Mouse (Mus musculus): ENCODE results near the gene Nxph1.

The Nxph1 gene

GRCm38 (mm10) chr6:8970576-8970975 lies 22.3 kb downstream of the Nxph1 start:
- no peak for DNase-seq

- no peak for DNase-seq
Observed at GRCm38 (mm10) chr6:8979237-8979871, 31.1 kb downstream of the Nxph1 start.

GRCm38 (mm10) chr6:8996301-8996943 lies 48.2 kb downstream of the Nxph1 start:
- DNase-seq: no peak

- DNase-seq: no peak
Observed at GRCm38 (mm10) chr6:8997326-8997725, 49.1 kb downstream of the Nxph1 start.

- DNase-seq: no peak
Observed at GRCm38 (mm10) chr6:9002686-9003085, 54.5 kb downstream of the Nxph1 start.

- DNase-seq: no peak
Observed at GRCm38 (mm10) chr6:9026631-9027030, 78.4 kb downstream of the Nxph1 start.

- DNase-seq: no peak
Observed at GRCm38 (mm10) chr6:9027146-9027545, 78.9 kb downstream of the Nxph1 start.

GRCm38 (mm10) chr6:9028501-9028900 lies 80.3 kb downstream of the Nxph1 start:
- no peak for DNase-seq

GRCm38 (mm10) chr6:9039286-9039685 lies 91.1 kb downstream of the Nxph1 start:
- no peak for DNase-seq

- no peak for DNase-seq
Observed at GRCm38 (mm10) chr6:9040991-9041390, 92.8 kb downstream of the Nxph1 start.

GRCm38 (mm10) chr6:9042391-9042790 lies 94.2 kb downstream of the Nxph1 start:
- no peak for DNase-seq

GRCm38 (mm10) chr6:9046815-9047214 lies 98.6 kb downstream of the Nxph1 start:
- no peak for DNase-seq

- DNase-seq: no peak
Observed at GRCm38 (mm10) chr6:9061261-9062105, 113.3 kb downstream of the Nxph1 start.

- DNase-seq: no peak
Observed at GRCm38 (mm10) chr6:9066435-9066834, 118.2 kb downstream of the Nxph1 start.

- no peak for DNase-seq
Observed at GRCm38 (mm10) chr6:9069913-9070312, 121.7 kb downstream of the Nxph1 start.

GRCm38 (mm10) chr6:9076463-9076862 lies 128.2 kb downstream of the Nxph1 start:
- DNase-seq: no peak

GRCm38 (mm10) chr6:9077793-9078689 lies 129.8 kb downstream of the Nxph1 start:
- no peak for DNase-seq

- no peak for DNase-seq
Observed at GRCm38 (mm10) chr6:9083851-9084250, 135.6 kb downstream of the Nxph1 start.

GRCm38 (mm10) chr6:9097345-9097744 lies 149.1 kb downstream of the Nxph1 start:
- no peak for DNase-seq

- no peak for DNase-seq
Observed at GRCm38 (mm10) chr6:9107366-9107765, 159.1 kb downstream of the Nxph1 start.

GRCm38 (mm10) chr6:9119136-9119535 lies 170.9 kb downstream of the Nxph1 start:
- no peak for DNase-seq

- no peak for DNase-seq
Observed at GRCm38 (mm10) chr6:9124321-9124914, 176.2 kb downstream of the Nxph1 start.
